Mouse (Mus musculus): Measurements from ENCODE around the gene Txn1. TPM values are rescaled to one million over a fixed set of nuclear protein-coding genes. Genes with fewer than 3 reads are reported as not detected.

The Txn1 gene
- polyA plus RNA-seq, 1 experiment from 2014 or later = 443 TPM

DNA sequence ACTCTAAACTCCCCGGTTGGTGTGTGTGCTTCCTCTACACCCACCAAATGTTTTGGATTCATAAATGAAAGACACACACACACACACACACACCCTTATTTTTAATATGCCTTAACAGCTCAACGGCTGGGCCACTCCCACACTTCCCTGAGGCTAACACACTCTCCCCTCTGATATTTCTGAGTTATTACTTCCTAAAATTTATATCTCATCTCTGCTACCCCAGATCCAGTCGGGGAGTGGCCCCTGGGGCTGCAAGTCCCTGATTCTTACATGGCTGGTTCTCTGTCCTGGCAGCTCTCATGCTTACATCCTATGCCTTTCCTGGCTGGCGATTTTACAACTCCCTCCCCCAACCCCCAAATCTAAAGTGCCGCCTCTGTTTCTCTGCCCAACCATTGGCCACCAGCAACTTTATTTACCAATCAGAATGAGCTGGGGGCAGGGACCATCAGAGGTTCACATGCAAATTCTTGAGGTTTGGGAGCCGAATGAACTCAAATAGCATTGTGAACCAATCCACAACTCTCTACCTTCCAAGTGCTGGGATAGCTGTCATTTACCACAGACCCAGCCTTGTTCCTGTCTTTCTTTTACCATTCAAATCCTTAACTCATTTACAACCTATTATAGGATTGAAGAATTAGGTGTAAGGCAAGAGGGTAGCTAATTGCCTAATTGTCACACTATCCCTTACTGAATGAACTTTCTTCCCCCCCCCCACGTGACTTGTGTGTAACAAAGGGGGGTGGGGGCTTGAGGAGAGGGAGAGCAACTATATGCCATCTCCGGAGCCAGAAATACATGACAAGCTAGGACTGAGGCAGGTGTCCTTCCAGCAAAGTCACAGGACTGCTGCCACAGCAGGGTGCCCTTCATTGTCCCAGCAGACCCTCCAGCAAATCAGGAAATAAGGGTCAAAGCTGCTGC, 36.5 kb downstream of the Txn1 start:
- no peak overlapping the region for H3K27ac ChIP-seq (replicated peaks; ENCODE audit: low read depth, low read length)
- no peaks in the 10 kb centered on the region for H3K27me3 ChIP-seq (ENCODE audit: control insufficient read depth, insufficient read depth, low read length)

DNA sequence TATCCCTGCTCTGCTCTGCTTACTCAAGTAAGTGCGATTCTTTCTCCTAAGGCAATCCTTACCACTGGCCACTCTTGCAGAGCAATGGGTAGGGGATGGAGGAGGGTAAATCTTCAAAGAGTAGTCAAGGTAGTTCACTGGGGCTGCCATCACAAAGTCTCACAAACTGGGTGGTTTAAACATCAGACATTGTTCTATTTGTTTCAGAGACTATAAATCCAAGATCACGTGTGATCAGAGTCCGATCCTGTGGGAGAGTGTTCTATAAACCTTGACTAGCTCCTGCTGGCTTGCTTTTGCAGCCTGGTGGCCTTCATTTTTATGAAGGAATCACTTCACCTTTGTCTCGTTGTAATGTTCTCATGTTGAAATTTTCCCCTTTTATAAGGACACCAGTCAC, 39.5 kb downstream of the Txn1 start:
- H3K27me3 ChIP-seq (ENCODE audit: control insufficient read depth, insufficient read depth, low read length) = no peaks in the 10 kb centered on the region
- DNase-seq (ENCODE audit: low spot score) (no peak), ATAC-seq (replicated peaks; ENCODE audit: insufficient number of reproducible peaks, low FRiP score, low TSS enrichment, low read depth) (no peak)
- no peak overlapping the region for H3K4me3 ChIP-seq (ENCODE audit: low read depth, low read length)
- no peaks in the 10 kb centered on the region for H3K36me3 ChIP-seq (replicated peaks; ENCODE audit: control insufficient read depth, insufficient read depth, low read depth, low read length)
- H3K27ac ChIP-seq (replicated peaks; ENCODE audit: low read depth, low read length) = no peak overlapping the region
- no peaks in the 10 kb centered on the region for H3K4me1 ChIP-seq (ENCODE audit: control insufficient read depth, insufficient read depth, low read length)
- no peaks in the 10 kb centered on the region for H3K9me3 ChIP-seq (replicated peaks; ENCODE audit: control insufficient read depth, low read length)
- H3K4me2 ChIP-seq (ENCODE audit: low read depth, low read length) = no peak overlapping the region
- H3K9ac ChIP-seq (replicated peaks; ENCODE audit: low read length) = no peak overlapping the region
- WGBS = 82% methylated on average over 4 of the region's 4 CpGs

More for the DNA sequence above, 36.5 kb downstream of the Txn1 start:
- Histone ChIP-seq H3K9me3 (replicated peaks; ENCODE audit: control insufficient read depth, low read length) (no peaks in the 10 kb centered on the region), H3K4me3 (ENCODE audit: low read depth, low read length) (no peak overlapping the region), H3K4me1 (ENCODE audit: control insufficient read depth, insufficient read depth, low read length) (no peaks in the 10 kb centered on the region), H3K9ac (replicated peaks; ENCODE audit: low read length) (no peak overlapping the region), H3K4me2 (ENCODE audit: low read depth, low read length) (no peak overlapping the region), H3K36me3 (replicated peaks; ENCODE audit: control insufficient read depth, insufficient read depth, low read depth, low read length) (no peaks in the 10 kb centered on the region)
- WGBS = 21% methylated on average over 8 of the region's 8 CpGs
- peak; percentile 57 for DNase-seq (ENCODE audit: low spot score)
- ATAC-seq (replicated peaks; ENCODE audit: insufficient number of reproducible peaks, low FRiP score, low TSS enrichment, low read depth) = no peak

DNA sequence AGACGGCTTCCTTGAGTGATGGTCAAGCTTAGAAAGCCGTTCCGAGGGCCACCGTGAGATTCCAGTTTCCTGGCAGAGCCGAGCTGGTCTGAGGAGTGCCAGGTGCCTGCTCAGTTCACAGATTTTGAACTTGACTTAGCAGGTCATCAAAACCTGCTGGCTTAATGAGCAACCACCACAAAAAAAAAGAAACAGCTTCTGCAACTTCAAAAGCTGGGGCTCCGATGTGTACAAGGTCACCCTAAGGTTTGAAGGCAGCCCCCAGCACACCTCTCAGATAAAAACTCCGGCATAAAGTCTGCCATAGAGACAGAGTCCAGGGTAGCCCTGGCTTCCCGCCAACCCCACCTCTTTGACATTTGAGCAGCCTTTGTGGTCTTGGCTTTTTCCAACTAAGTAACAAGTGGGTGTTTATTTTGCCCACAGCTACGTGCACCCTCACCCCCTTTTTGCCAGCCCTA, 40.0 kb downstream of the Txn1 start, which contains the start of gene D630039A03Rik:
Gene D630039A03Rik (minus strand): TSS at position 97 of the 461 bp plus-strand sequence.
- ATAC-seq (replicated peaks; ENCODE audit: insufficient number of reproducible peaks, low FRiP score, low TSS enrichment, low read depth) (no peak), DNase-seq (ENCODE audit: low spot score) (no peak)
- Histone ChIP-seq H3K27me3 (ENCODE audit: control insufficient read depth, insufficient read depth, low read length) (no peaks in the 10 kb centered on the region), H3K27ac (replicated peaks; ENCODE audit: low read depth, low read length) (no peak within 1 kb of the TSS), H3K4me3 (ENCODE audit: low read depth, low read length) (no peak within 1 kb of the TSS), H3K4me1 (ENCODE audit: control insufficient read depth, insufficient read depth, low read length) (no peaks in the 10 kb centered on the region), H3K36me3 (replicated peaks; ENCODE audit: control insufficient read depth, insufficient read depth, low read depth, low read length) (no peaks in the 10 kb centered on the region), H3K9me3 (replicated peaks; ENCODE audit: control insufficient read depth, low read length) (no peaks in the 10 kb centered on the region), H3K9ac (replicated peaks; ENCODE audit: low read length) (0 out of 2 replicates have a peak within 1 kb of the TSS, but pooled peaks have one; percentile 32), H3K4me2 (ENCODE audit: low read depth, low read length) (no peak within 1 kb of the TSS; the same call in 1 of the 2 replicates)
- WGBS = 28% methylated on average over 9 of the region's 9 CpGs

DNA sequence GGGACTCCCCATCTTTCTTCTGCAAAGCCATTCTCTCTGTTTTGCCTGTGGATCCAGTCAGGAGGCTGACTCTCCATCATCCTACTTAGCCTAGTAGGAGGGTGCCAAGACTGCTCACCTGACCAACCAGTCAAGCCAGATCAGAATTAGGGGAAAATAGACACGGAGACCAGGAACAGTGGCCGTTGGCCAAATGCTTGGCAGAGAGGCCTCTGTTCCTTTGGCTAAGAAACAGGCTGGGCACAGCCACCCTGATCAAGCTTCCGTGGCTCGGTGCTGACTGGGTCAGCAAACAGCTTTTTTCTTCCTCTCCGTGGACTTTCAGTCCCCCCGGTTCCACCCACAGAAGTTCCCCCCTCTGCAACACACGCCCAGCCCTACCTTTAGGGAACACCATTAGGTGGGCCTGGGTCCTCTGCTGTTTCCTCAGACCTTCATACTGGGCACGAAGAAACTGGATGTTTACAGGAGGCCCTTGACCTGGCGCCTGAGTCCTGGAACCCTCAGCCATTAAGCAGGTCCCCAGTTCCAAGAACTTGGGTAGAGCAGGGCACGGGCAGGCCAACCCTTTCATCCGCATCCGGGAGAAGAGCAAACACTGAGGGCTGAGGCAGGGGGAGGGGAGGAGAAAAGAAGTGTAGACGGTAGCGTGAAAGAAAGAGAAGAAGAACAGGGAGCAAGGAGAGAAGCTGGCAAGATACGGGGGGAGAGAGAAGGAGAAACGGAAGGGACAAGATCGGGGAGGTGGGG, 40.8 kb downstream of the Txn1 start:
- H3K27ac ChIP-seq (replicated peaks; ENCODE audit: low read depth, low read length) = no peak overlapping the region
- no peak overlapping the region; the same call in 1 of the 2 replicates for H3K4me2 ChIP-seq (ENCODE audit: low read depth, low read length)
- DNase-seq (ENCODE audit: low spot score) = no peak
- no peaks in the 10 kb centered on the region for H3K36me3 ChIP-seq (replicated peaks; ENCODE audit: control insufficient read depth, insufficient read depth, low read depth, low read length)
- no peaks in the 10 kb centered on the region for H3K9me3 ChIP-seq (replicated peaks; ENCODE audit: control insufficient read depth, low read length)
- H3K4me3 ChIP-seq (ENCODE audit: low read depth, low read length) = no peak overlapping the region
- 0 out of 2 replicates have a peak overlapping the region, but pooled peaks have one; percentile 32 for H3K9ac ChIP-seq (replicated peaks; ENCODE audit: low read length)
- no peak for ATAC-seq (replicated peaks; ENCODE audit: insufficient number of reproducible peaks, low FRiP score, low TSS enrichment, low read depth)
- no peaks in the 10 kb centered on the region for H3K4me1 ChIP-seq (ENCODE audit: control insufficient read depth, insufficient read depth, low read length)
- no peaks in the 10 kb centered on the region for H3K27me3 ChIP-seq (ENCODE audit: control insufficient read depth, insufficient read depth, low read length)
- 35% methylated on average over 17 of the region's 17 CpGs for WGBS

DNA sequence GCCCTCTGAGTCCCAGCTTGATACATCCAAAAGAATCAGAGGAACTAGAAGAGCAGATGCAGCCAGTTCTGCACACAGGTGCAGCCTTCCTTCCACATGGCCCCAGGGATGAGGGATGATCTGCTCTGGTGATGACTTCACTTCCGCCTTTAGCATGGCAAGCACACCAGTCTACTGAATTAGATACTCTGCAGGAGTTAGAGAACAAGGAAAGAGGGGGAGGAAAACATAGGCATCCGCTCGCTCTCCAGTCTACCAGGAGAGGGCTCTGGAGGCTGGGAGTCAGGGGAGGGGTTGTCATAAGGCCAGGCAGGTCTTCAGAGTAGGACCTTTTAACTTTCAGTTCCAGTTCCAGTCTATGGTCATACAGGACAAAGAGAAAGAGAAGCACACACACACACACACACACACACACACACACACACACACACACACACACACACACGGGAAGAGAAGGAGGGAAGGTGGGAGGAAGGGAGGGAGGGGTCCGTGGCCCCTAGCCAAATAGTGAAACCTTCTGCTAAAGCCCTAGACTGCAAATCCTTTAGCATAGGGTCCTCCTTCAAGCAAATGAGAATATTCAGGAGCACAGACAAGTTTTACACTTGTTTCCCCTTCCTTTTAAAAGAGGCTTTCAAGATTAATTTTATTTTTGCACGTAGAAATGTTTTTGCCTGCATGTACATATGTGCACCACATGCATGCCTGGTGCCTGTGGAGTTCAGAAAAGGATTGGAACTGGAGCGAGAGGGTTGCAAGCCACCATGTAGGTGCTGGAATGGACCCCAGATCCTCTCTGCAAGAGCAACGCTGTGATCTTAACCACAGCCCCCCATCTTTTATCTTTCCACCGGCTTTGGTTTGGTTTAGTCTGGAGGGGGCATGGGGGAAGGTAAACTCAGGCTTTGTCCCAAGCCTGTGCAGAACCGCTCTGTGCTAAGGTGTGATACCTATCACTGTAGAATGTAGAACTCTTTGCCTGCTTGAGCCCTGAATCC, 41.7 kb downstream of the Txn1 start:
- Histone ChIP-seq H3K9me3 (replicated peaks; ENCODE audit: control insufficient read depth, low read length) (no peaks in the 10 kb centered on the region), H3K4me2 (ENCODE audit: low read depth, low read length) (no peak overlapping the region), H3K4me3 (ENCODE audit: low read depth, low read length) (no peak overlapping the region), H3K36me3 (replicated peaks; ENCODE audit: control insufficient read depth, insufficient read depth, low read depth, low read length) (no peaks in the 10 kb centered on the region), H3K27me3 (ENCODE audit: control insufficient read depth, insufficient read depth, low read length) (no peaks in the 10 kb centered on the region), H3K27ac (replicated peaks; ENCODE audit: low read depth, low read length) (no peak overlapping the region), H3K4me1 (ENCODE audit: control insufficient read depth, insufficient read depth, low read length) (no peaks in the 10 kb centered on the region), H3K9ac (replicated peaks; ENCODE audit: low read length) (no peak overlapping the region)
- 78% methylated on average over 10 of the region's 10 CpGs for WGBS
- ATAC-seq (replicated peaks; ENCODE audit: insufficient number of reproducible peaks, low FRiP score, low TSS enrichment, low read depth) (no peak), DNase-seq (ENCODE audit: low spot score) (no peak)

DNA sequence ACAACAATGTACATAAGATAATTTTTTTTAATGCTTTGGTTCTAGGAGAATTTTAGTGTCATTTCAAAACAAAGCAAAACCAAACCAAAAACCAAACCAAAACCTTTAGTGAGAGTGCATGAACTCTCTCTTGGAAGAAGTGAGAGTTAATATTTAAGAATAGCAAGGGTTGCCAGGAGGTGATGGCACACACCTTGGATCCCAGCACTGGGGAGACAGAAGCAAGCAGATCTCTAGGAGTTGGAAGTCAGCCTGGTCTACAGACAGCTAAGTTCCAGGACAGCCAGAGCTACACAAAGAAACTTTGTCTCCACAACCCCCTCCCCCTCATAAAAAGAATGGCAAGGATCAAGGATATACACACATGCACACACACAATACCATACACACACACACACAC, 43.2 kb downstream of the Txn1 start:
- Histone ChIP-seq H3K4me1 (ENCODE audit: control insufficient read depth, insufficient read depth, low read length) (no peaks in the 10 kb centered on the region), H3K4me2 (ENCODE audit: low read depth, low read length) (no peak overlapping the region), H3K4me3 (ENCODE audit: low read depth, low read length) (no peak overlapping the region), H3K36me3 (replicated peaks; ENCODE audit: control insufficient read depth, insufficient read depth, low read depth, low read length) (no peaks in the 10 kb centered on the region), H3K27ac (replicated peaks; ENCODE audit: low read depth, low read length) (no peak overlapping the region), H3K9ac (replicated peaks; ENCODE audit: low read length) (no peak overlapping the region), H3K27me3 (ENCODE audit: control insufficient read depth, insufficient read depth, low read length) (no peaks in the 10 kb centered on the region), H3K9me3 (replicated peaks; ENCODE audit: control insufficient read depth, low read length) (no peaks in the 10 kb centered on the region)
- ATAC-seq (replicated peaks; ENCODE audit: insufficient number of reproducible peaks, low FRiP score, low TSS enrichment, low read depth) (no peak), DNase-seq (ENCODE audit: low spot score) (no peak)

DNA sequence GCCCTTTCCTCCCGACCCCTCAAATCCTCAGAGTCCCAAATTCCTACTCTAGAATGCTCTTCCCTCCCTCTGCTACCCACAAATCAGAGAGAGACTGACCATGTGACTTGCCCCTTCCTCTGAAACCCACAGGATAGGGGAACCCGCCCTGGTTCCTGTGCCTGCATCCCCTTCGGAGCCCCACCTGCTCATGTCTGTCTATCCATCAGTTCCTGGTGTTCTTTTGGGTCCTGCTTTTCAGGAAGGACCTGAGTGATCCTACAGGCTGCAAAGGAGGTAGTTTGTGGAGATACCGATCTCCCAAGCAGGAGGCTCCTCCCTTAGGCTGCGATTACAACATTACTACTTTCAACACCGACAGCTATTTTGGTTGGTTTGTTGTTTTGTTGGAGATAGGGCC, 47.4 kb downstream of the Txn1 start:
- Histone ChIP-seq H3K36me3 (replicated peaks; ENCODE audit: control insufficient read depth, insufficient read depth, low read depth, low read length) (no peaks in the 10 kb centered on the region), H3K4me3 (ENCODE audit: low read depth, low read length) (no peak overlapping the region), H3K4me2 (ENCODE audit: low read depth, low read length) (no peak overlapping the region), H3K4me1 (ENCODE audit: control insufficient read depth, insufficient read depth, low read length) (no peaks in the 10 kb centered on the region), H3K9ac (replicated peaks; ENCODE audit: low read length) (no peak overlapping the region), H3K27ac (replicated peaks; ENCODE audit: low read depth, low read length) (no peak overlapping the region), H3K9me3 (replicated peaks; ENCODE audit: control insufficient read depth, low read length) (no peaks in the 10 kb centered on the region), H3K27me3 (ENCODE audit: control insufficient read depth, insufficient read depth, low read length) (no peaks in the 10 kb centered on the region)
- WGBS = 75% methylated on average over 6 of the region's 6 CpGs
- DNase-seq (ENCODE audit: low spot score) (no peak), ATAC-seq (replicated peaks; ENCODE audit: insufficient number of reproducible peaks, low FRiP score, low TSS enrichment, low read depth) (no peak)

All from embryonic facial prominence, embryonic 11.5 days (tissue).